Mouse (Mus musculus) left cerebral cortex, postnatal 25 days (tissue): ENCODE data around the gene Hist1h2bl. TPM values are rescaled to one million over a fixed set of nuclear protein-coding genes. Genes with fewer than 3 reads are reported as not detected.

Source experiments
- DNase-seq, 2 experiments: peaks; one replicate each; pipeline ENCODE4 v3.0.0; 2022; ENCODE audit warnings: low spot score in 2 of 2, mixed read lengths in 1 of 2
- intact Hi-C: fragments of 180-260 bp; cut with DNase I; formaldehyde crosslinking; loops from one replicate; pipeline ENCODE4 v1.15.1; 2025
- microRNA-seq, 2 experiments: library from miRNA; unstranded; fragments of <30 nt; microRNA quantifications; one replicate each; pipeline ENCODE4 v1.2.0; 2022
- total RNA-seq, 2 experiments: library from RNA; stranded (reverse); gene quantifications; 2 replicates each; pipeline ENCODE4 v1.2.3; 2021

The Hist1h2bl gene
- total RNA-seq, 2 experiments from 2014 or later = 31.3 to 46.4 TPM

- DNase-seq = no peak
- intact Hi-C loops = no loop called here
These were observed 18.1 kb downstream of the Hist1h2bl start, which contains the start of gene Olfr1359 for GRCm38 (mm10) chr13:21697811-21698210. Olfr1359 (plus strand) TSS chr13:21698111.

GRCm38 (mm10) chr13:21677305-21677704 is 38.6 kb downstream of the Hist1h2bl start, which contains the start of gene Olfr1360:
Olfr1360 (minus strand) TSS chr13:21677405.
- intact Hi-C loops = no loop called here
- DNase-seq = no peak

Small RNAs within 50 kb of the gene (microRNA-seq; reads per million reads assigned to microRNA genes)
- 0 reads per million in 2 experiments for gene Gm44357
- 0 reads per million in 2 experiments for gene Gm44367
- 0 reads per million in 2 experiments for gene Gm44454

Other genes starting within 250 kb of the Hist1h2bl start
- 1 to 10 TPM in 1 of 2 experiments, under 1 TPM in 1; 0.96 to 1.1 TPM for gene Nkapl, start 247.6 kb downstream of the Hist1h2bl start, total RNA-seq
- gene Zkscan4, start 237.2 kb downstream of the Hist1h2bl start, total RNA-seq = 1 to 10 TPM; 5.6 to 6.7 TPM
- gene Gm10065, start 236.7 kb downstream of the Hist1h2bl start, total RNA-seq = not detected
- gene AK157302, start 220.9 kb downstream of the Hist1h2bl start, total RNA-seq = 10 to 100 TPM; 21.6 to 23.1 TPM
- 10 to 100 TPM; 50.0 to 59.4 TPM for gene Gm11273, start 214.7 kb downstream of the Hist1h2bl start, total RNA-seq
- gene Zkscan8, start 185.0 kb downstream of the Hist1h2bl start, total RNA-seq = 10 to 100 TPM; 17.2 to 19.5 TPM
- not detected for gene Olfr1366, start 173.3 kb downstream of the Hist1h2bl start, total RNA-seq
- gene Olfr1535, start 156.2 kb downstream of the Hist1h2bl start, total RNA-seq = not detected
- gene Olfr1364, start 134.4 kb downstream of the Hist1h2bl start, total RNA-seq = not detected
- gene Olfr1362, start 102.1 kb downstream of the Hist1h2bl start, total RNA-seq = not detected
- not detected for gene Olfr11, start 73.6 kb downstream of the Hist1h2bl start, total RNA-seq
- not detected for gene Olfr1361, start 52.8 kb downstream of the Hist1h2bl start, total RNA-seq
- gene Olfr1360, start 38.7 kb downstream of the Hist1h2bl start, total RNA-seq = not detected
- gene Olfr1359, start 18.0 kb downstream of the Hist1h2bl start, total RNA-seq = not detected
- gene Hist1h2ai, start 279 bp upstream of the Hist1h2bl start, total RNA-seq = 10 to 100 TPM; 19.5 to 32.4 TPM
- 10 to 100 TPM; 58.0 to 64.8 TPM for gene Hist1h3h, start 1.5 kb upstream of the Hist1h2bl start, total RNA-seq
- 1 to 10 TPM; 3.8 to 4.5 TPM for gene Hist1h2bm, start 5.9 kb upstream of the Hist1h2bl start, total RNA-seq
- gene Hist1h4j, start 18.9 kb upstream of the Hist1h2bl start, total RNA-seq = 10 to 100 TPM; 18.4 to 22.2 TPM
- gene Hist1h4k, start 34.4 kb upstream of the Hist1h2bl start, total RNA-seq = 100 to 1,000 TPM; 333 to 391 TPM
- gene Hist1h2ak, start 37.7 kb upstream of the Hist1h2bl start, total RNA-seq = 10 to 100 TPM; 13.8 TPM
- 1 to 10 TPM; 3.9 to 8.2 TPM for gene Hist1h2bn, start 38.0 kb upstream of the Hist1h2bl start, total RNA-seq
- 10 to 100 TPM in 1 of 2 experiments, 1 to 10 TPM in 1; 5.3 to 10.6 TPM for gene Hist1h1b, start 64.5 kb upstream of the Hist1h2bl start, total RNA-seq
- 10 to 100 TPM; 61.5 to 78.2 TPM for gene Hist1h3i, start 67.2 kb upstream of the Hist1h2bl start, total RNA-seq
- 1 to 10 TPM in 1 of 2 experiments, not detected in 1; 1.1 TPM for gene Hist1h2an, start 71.1 kb upstream of the Hist1h2bl start, total RNA-seq
- 10 to 100 TPM in 1 of 2 experiments, 1 to 10 TPM in 1; 5.8 to 12.1 TPM for gene Hist1h2bp, start 71.3 kb upstream of the Hist1h2bl start, total RNA-seq
- gene Hist1h2bq, start 94.1 kb upstream of the Hist1h2bl start, total RNA-seq = 10 to 100 TPM; 44.4 to 48.2 TPM
- 10 to 100 TPM in 1 of 2 experiments, 1 to 10 TPM in 1; 5.4 to 34.0 TPM for gene Hist1h2ao, start 94.3 kb upstream of the Hist1h2bl start, total RNA-seq
- 100 to 1,000 TPM; 222 to 263 TPM for gene Hist1h4m, start 95.6 kb upstream of the Hist1h2bl start, total RNA-seq
- 10 to 100 TPM; 23.9 to 43.9 TPM for gene Hist1h4n, start 116.1 kb upstream of the Hist1h2bl start, total RNA-seq
- gene Hist1h2ap, start 117.4 kb upstream of the Hist1h2bl start, total RNA-seq = 10 to 100 TPM in 1 of 2 experiments, not detected in 1; 23.4 TPM
- gene Hist1h2br, start 117.6 kb upstream of the Hist1h2bl start, total RNA-seq = 10 to 100 TPM; 44.1 to 47.5 TPM
- gene Zfp184, start 229.0 kb upstream of the Hist1h2bl start, total RNA-seq = 1 to 10 TPM; 2.6 to 3.3 TPM